Mouse (Mus musculus) ES-Bruce4 (cell line): ENCODE results near the gene Mdc1. TPM values are rescaled to one million over a fixed set of nuclear protein-coding genes. Genes with fewer than 3 reads are reported as not detected.

ENCODE experiments used
- H3K27ac ChIP-seq: 2 replicates; pipeline ENCODE4 v1.5.1; 2012; ENCODE audit warnings: low read length, inconsistent platforms; ENCODE audit not compliant: insufficient read depth
- H3K27me3 ChIP-seq: 2 replicates; pipeline ENCODE4 v1.6.1; 2012; ENCODE audit warnings: mild to moderate bottlenecking, low read length, inconsistent platforms; ENCODE audit not compliant: control insufficient read depth, poor library complexity, insufficient read depth, severe bottlenecking
- H3K36me3 ChIP-seq: 2 replicates; pipeline ENCODE4 v1.6.1; 2012; ENCODE audit warnings: inconsistent platforms, mild to moderate bottlenecking, low read length, moderate library complexity; ENCODE audit not compliant: control insufficient read depth, poor library complexity, insufficient read depth, severe bottlenecking
- H3K4me1 ChIP-seq: one replicate; pipeline ENCODE4 v1.8.1; 2011; ENCODE audit warnings: low read length; ENCODE audit not compliant: control insufficient read depth, insufficient read depth
- H3K4me3 ChIP-seq: 2 replicates; pipeline ENCODE4 v1.5.1; 2011; ENCODE audit warnings: low read depth, mild to moderate bottlenecking, low read length
- H3K9ac ChIP-seq: 2 replicates; pipeline ENCODE4 v1.6.1; 2012; ENCODE audit warnings: low read depth, mild to moderate bottlenecking, inconsistent platforms; ENCODE audit not compliant: poor library complexity, severe bottlenecking
- H3K9me3 ChIP-seq: replicated peaks from 2 replicates; pipeline ENCODE4 v1.6.1; 2012; ENCODE audit warnings: mild to moderate bottlenecking, low read length, inconsistent platforms; ENCODE audit not compliant: control insufficient read depth, poor library complexity, insufficient read depth, severe bottlenecking
- CTCF ChIP-seq: IDR thresholded peaks from one replicate; pipeline ENCODE4 v1.8.1; 2011; ENCODE audit warnings: low read depth, low read length
- EP300 ChIP-seq: IDR thresholded peaks from 2 replicates; pipeline ENCODE4 v1.6.1; 2011; ENCODE audit warnings: low read depth, low read length; ENCODE audit not compliant: insufficient read depth
- POLR2A ChIP-seq: IDR thresholded peaks from one replicate; pipeline ENCODE4 v1.8.1; 2011; ENCODE audit warnings: low read length; ENCODE audit not compliant: insufficient read depth
- polyA plus RNA-seq: library from polyadenylated mRNA; stranded (reverse); fragments of >200 nt; gene quantifications from 2 replicates; pipeline ENCODE4 v1.2.4, GENCODE M21; 2011; ENCODE audit warnings: low read depth; ENCODE audit not compliant: missing spikeins, insufficient read depth, insufficient read length

The Mdc1 gene
- polyA plus RNA-seq, 1 experiment: 131 TPM

GRCm38 (mm10) chr17:35817226-35817625 lies 24.1 kb upstream of the Mdc1 start:
- no peak overlapping the region for H3K9ac ChIP-seq
- H3K27ac ChIP-seq: no peak overlapping the region
- peaks cover 14% of the 10 kb centered on the region for H3K4me1 ChIP-seq
- 0 out of 2 replicates have a peak overlapping the region, but pooled peaks have one; percentile 6 for H3K4me3 ChIP-seq
- H3K36me3 ChIP-seq: no peaks in the 10 kb centered on the region
- TF ChIP-seq POLR2A (no peak), EP300 (no peak), CTCF (no peak)
- H3K27me3 ChIP-seq: no peaks in the 10 kb centered on the region
- H3K9me3 ChIP-seq: no peaks in the 10 kb centered on the region

- Histone ChIP-seq H3K9ac (no peak overlapping the region), H3K9me3 (no peaks in the 10 kb centered on the region), H3K27me3 (no peaks in the 10 kb centered on the region), H3K4me3 (no peak overlapping the region), H3K4me1 (peaks cover 3% of the 10 kb centered on the region), H3K36me3 (no peaks in the 10 kb centered on the region), H3K27ac (no peak overlapping the region)
- TF ChIP-seq POLR2A: no peak
- no peak for TF ChIP-seq EP300
- TF ChIP-seq CTCF: no peak
These were observed 21.2 kb upstream of the Mdc1 start for GRCm38 (mm10) chr17:35820111-35820510.

GRCm38 (mm10) chr17:35821439-35822430 lies 19.6 kb upstream of the Mdc1 start, which contains the start of gene Ier3:
Gene Ier3, plus strand, starts transcription at chr17:35821684.
- TF ChIP-seq CTCF (no peak), POLR2A (peak; percentile 91), EP300 (0 out of 2 replicates have a peak, but pooled peaks have one; percentile 46)
- Histone ChIP-seq H3K4me1 (peaks cover 3% of the 10 kb centered on the region), H3K27ac (peak within 1 kb of the TSS; percentile 2; the same call in 1 of the 2 replicates), H3K9me3 (no peaks in the 10 kb centered on the region), H3K4me3 (peak within 1 kb of the TSS; percentile 83), H3K27me3 (no peaks in the 10 kb centered on the region), H3K36me3 (no peaks in the 10 kb centered on the region), H3K9ac (peak within 1 kb of the TSS; percentile 77)

- peaks cover 2% of the 10 kb centered on the region for H3K4me1 ChIP-seq
- H3K27me3 ChIP-seq: no peaks in the 10 kb centered on the region
- no peaks in the 10 kb centered on the region for H3K9me3 ChIP-seq
- H3K9ac ChIP-seq: peak overlapping the region; percentile 77
- H3K27ac ChIP-seq: no peak overlapping the region
- H3K36me3 ChIP-seq: no peaks in the 10 kb centered on the region; the same call in 1 of the 2 replicates
- TF ChIP-seq POLR2A: no peak
- no peak for TF ChIP-seq CTCF
- TF ChIP-seq EP300: no peak
- peak overlapping the region; percentile 83 for H3K4me3 ChIP-seq
These were observed 18.8 kb upstream of the Mdc1 start for GRCm38 (mm10) chr17:35822564-35822963.

GRCm38 (mm10) chr17:35822964-35823937 lies 18.1 kb upstream of the Mdc1 start, which contains the start of gene Flot1:
Gene Flot1, plus strand, starts transcription at chr17:35823230.
- Histone ChIP-seq H3K36me3 (no peaks in the 10 kb centered on the region; the same call in 1 of the 2 replicates), H3K9me3 (no peaks in the 10 kb centered on the region), H3K4me3 (peak within 1 kb of the TSS; percentile 83), H3K9ac (peak within 1 kb of the TSS; percentile 77), H3K4me1 (peaks cover 2% of the 10 kb centered on the region), H3K27ac (0 out of 2 replicates have a peak within 1 kb of the TSS, but pooled peaks have one; percentile 8), H3K27me3 (no peaks in the 10 kb centered on the region)
- no peak for TF ChIP-seq CTCF
- TF ChIP-seq POLR2A: peak; percentile 21
- 0 out of 2 replicates have a peak, but pooled peaks have one; percentile 16 for TF ChIP-seq EP300
